ENCODE assay signal across 22 mouse cellular contexts in genomic region chr6:17179476-17179875, GRCm38 (mm10).
A peak's percentile ranks its signal among the peaks of the same experiment; 100 is the strongest.
DNase-seq lines count a peak whose midpoint lies in the region; ATAC-seq and TF ChIP-seq lines count a peak whose summit lies in the region.
"Had no signal": no experiment of that assay in that cellular context is flagged by ENCODE, and none has a peak within 500 bp of the region (broad histone marks: within the 10 kb centered on the region; RNA-seq: fewer than 3 reads in every experiment).

No protein-coding gene starts in this region.

- H3K4me1 ChIP-seq in heart, adult 2 months (ENCODE audit: control insufficient read depth, insufficient read depth, low read length): peaks cover 11% of the 10 kb centered on the region
- peaks cover 6% of the 10 kb centered on the region for H3K4me1 ChIP-seq in heart, postnatal 0 days (ENCODE audit: control insufficient read depth, insufficient read depth)
- H3K4me1 ChIP-seq in kidney, embryonic 15.5 days: peaks cover 4% of the 10 kb centered on the region; the same call in 1 of the 2 replicates
- H3K4me1 ChIP-seq: embryonic facial prominence, embryonic 15.5 days; forebrain, embryonic 10.5 days; forebrain, embryonic 12.5 days had no signal

- TF ChIP-seq CTCF in heart, adult 2 months (IDR thresholded peaks at IDR 0.05): no peak
- TF ChIP-seq CTCF in heart, postnatal 0 days (IDR thresholded peaks at IDR 0.05; ENCODE audit: low read depth): no peak

- no peaks in the 10 kb centered on the region for H3K9me3 ChIP-seq in heart, postnatal 0 days (replicated peaks; ENCODE audit: control insufficient read depth, low read length)
- no peaks in the 10 kb centered on the region for H3K9me3 ChIP-seq in kidney, embryonic 15.5 days (replicated peaks)
- H3K9me3 ChIP-seq: embryonic facial prominence, embryonic 13.5 days; embryonic facial prominence, embryonic 15.5 days; forebrain, embryonic 10.5 days; forebrain, embryonic 12.5 days had no signal

- no peak overlapping the region for H3K9ac ChIP-seq in heart, adult 2 months (ENCODE audit: low read depth, low read length)
- H3K9ac ChIP-seq in heart, postnatal 0 days (replicated peaks; ENCODE audit: low read depth, low read length): no peak overlapping the region
- H3K9ac ChIP-seq in kidney, embryonic 15.5 days: no peak overlapping the region
- H3K9ac ChIP-seq: embryonic facial prominence, embryonic 13.5 days; embryonic facial prominence, embryonic 15.5 days; forebrain, embryonic 12.5 days had no signal

- no peak for TF ChIP-seq POLR2A in heart, adult 2 months (IDR thresholded peaks at IDR 0.05; ENCODE audit: insufficient read depth, low read depth, low read length)

- no peak overlapping the region for H3K4me3 ChIP-seq in heart, adult 2 months
- no peak overlapping the region for H3K4me3 ChIP-seq in heart, postnatal 0 days (ENCODE audit: low read depth, low read length)
- no peak overlapping the region for H3K4me3 ChIP-seq in kidney, embryonic 15.5 days (replicated peaks)
- H3K4me3 ChIP-seq: embryonic facial prominence, embryonic 13.5 days; embryonic facial prominence, embryonic 15.5 days; erythroblast, embryonic 14.5 days; forebrain, embryonic 10.5 days; forebrain, embryonic 12.5 days had no signal

- H3K27ac ChIP-seq in heart, adult 2 months: peak overlapping the region; percentile 47
- peak overlapping the region; percentile 60; the same call in 1 of the 2 replicates for H3K27ac ChIP-seq in heart, postnatal 0 days (ENCODE audit: low read depth)
- no peak overlapping the region for H3K27ac ChIP-seq in kidney, embryonic 15.5 days
- H3K27ac ChIP-seq: embryonic facial prominence, embryonic 13.5 days; embryonic facial prominence, embryonic 15.5 days; forebrain, embryonic 10.5 days; forebrain, embryonic 12.5 days had no signal

- peaks cover 9% of the 10 kb centered on the region for H3K36me3 ChIP-seq in heart, adult 2 months (ENCODE audit: control insufficient read depth, insufficient read depth, low read length)
- no peaks in the 10 kb centered on the region for H3K36me3 ChIP-seq in heart, postnatal 0 days (replicated peaks; ENCODE audit: control insufficient read depth, insufficient read depth, low read length)
- H3K36me3 ChIP-seq in kidney, embryonic 15.5 days: no peaks in the 10 kb centered on the region
- H3K36me3 ChIP-seq: embryonic facial prominence, embryonic 13.5 days; embryonic facial prominence, embryonic 15.5 days; forebrain, embryonic 10.5 days; forebrain, embryonic 12.5 days had no signal

- 0 out of 2 replicates have a peak, but pooled peaks have one; percentile 6 for ATAC-seq in heart, postnatal 0 days (ENCODE audit: insufficient read depth, low read depth)
- no peak for ATAC-seq in kidney, embryonic 15.5 days (replicated peaks; ENCODE audit: low FRiP score)
- ATAC-seq: forebrain, embryonic 14.5 days; forebrain, embryonic 16.5 days had no signal

- no peak for TF ChIP-seq EP300 in heart, adult 2 months (IDR thresholded peaks at IDR 0.05; ENCODE audit: insufficient read depth, low read depth, low read length)
- peak; percentile 81 for TF ChIP-seq EP300 in heart, postnatal 0 days (IDR thresholded peaks at IDR 0.05; ENCODE audit: low read depth)

- H3K27me3 ChIP-seq in heart, adult 2 months (ENCODE audit: control insufficient read depth, insufficient read depth, low read length): no peaks in the 10 kb centered on the region
- H3K27me3 ChIP-seq in heart, postnatal 0 days (ENCODE audit: control insufficient read depth, insufficient read depth, low read length): no peaks in the 10 kb centered on the region
- H3K27me3 ChIP-seq in kidney, embryonic 15.5 days: no peaks in the 10 kb centered on the region
- H3K27me3 ChIP-seq: embryonic facial prominence, embryonic 13.5 days; embryonic facial prominence, embryonic 15.5 days; forebrain, embryonic 12.5 days had no signal

- 52% methylated on average over 1 of the region's 1 CpGs for WGBS in heart, adult 2 months
- WGBS in heart, postnatal 0 days: 52% methylated on average over 1 of the region's 1 CpGs
- WGBS in kidney, embryonic 15.5 days: 24% methylated on average over 1 of the region's 1 CpGs

- DNase-seq in embryo, embryonic 10.5 days (ENCODE audit: low spot score): peak; percentile 20
- no peak for DNase-seq in embryo, embryonic 9.5 days (ENCODE audit: extremely low spot score)
- no peak for DNase-seq in heart, adult 2 months
- no peak for DNase-seq in heart, adult 11 months
- DNase-seq in heart, postnatal 0 days (ENCODE audit: low spot score): no peak
- DNase-seq in heart, postnatal 14 days: no peak
- DNase-seq: adrenal gland, adult 2 months; adrenal gland, postnatal 10 days; adrenal gland, postnatal 25 days; cerebellum, adult 11-12 months; cerebellum, adult 2 months; cerebellum, adult 9-10 months; cerebellum, postnatal 10 days; cerebellum, postnatal 36 days had no signal

- intact Hi-C loops in heart, adult 2 months (cut with DNase I): loop anchor here (1.0 to 2.0 kb wide), 2 partner anchors 9 to 45 kb away; no protein-coding TSS in a partner anchor
- intact Hi-C loops in heart, postnatal 14 days (cut with DNase I): no loop called here

- no peaks in the 10 kb centered on the region for H3K79me2 ChIP-seq in heart, adult 2 months (replicated peaks; ENCODE audit: control insufficient read depth, insufficient read depth, low read length)

- H3K4me2 ChIP-seq in heart, postnatal 0 days (ENCODE audit: low read depth, low read length): no peak overlapping the region
- H3K4me2 ChIP-seq in kidney, embryonic 15.5 days: no peak overlapping the region
- H3K4me2 ChIP-seq: embryonic facial prominence, embryonic 13.5 days; embryonic facial prominence, embryonic 15.5 days; forebrain, embryonic 12.5 days had no signal
